Mouse (Mus musculus): ENCODE measurements around the gene Rps11.

Gene Rps11

DNA sequence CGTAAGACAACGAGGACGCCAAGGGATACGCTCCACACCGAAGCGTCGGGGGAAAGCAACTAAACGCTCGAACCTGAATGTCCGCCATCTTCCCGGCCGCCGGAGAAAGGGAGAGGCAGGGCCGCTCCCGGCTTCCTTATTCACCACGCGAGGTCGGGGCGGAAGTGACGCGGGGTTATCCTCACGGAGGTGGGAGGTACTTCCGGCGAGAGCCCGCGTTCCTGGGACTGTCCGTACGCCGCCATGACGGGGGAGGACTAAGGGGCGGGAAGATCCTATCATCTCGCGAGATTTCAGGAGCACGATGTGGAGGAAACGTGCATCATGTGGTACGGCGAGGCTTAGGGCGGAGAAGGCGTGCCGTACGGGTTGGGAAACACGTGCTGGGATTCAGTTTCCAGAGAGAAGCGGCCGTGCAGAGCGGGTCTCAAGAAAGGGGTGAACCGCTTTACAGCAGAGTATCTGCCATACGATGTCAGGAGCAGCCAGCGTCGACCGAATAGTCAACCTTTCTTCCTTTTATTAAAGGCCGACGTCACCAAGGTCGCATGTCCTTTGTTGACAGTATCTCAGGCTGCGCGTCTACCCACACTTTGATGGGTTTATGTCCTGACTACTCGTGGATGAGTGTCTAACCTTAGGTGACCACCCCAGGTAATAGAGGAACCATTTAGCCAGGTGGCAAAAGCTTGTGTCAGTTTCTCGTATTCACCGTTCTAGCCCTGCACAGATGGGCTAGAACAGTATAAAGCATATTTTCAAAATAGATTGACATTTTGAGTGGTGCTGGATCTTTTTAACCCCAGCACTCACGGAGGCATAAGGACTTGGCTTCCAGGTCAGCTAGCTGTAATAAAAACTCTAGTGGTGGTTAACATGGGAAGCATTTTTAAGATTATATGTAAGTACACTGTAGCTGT, at the start of gene Rps11:
TSS of gene Rps11 (minus strand) at position 216 of the 920 bp plus-strand sequence.
- DNase-seq, result peak; percentile 98 to 99

DNA sequence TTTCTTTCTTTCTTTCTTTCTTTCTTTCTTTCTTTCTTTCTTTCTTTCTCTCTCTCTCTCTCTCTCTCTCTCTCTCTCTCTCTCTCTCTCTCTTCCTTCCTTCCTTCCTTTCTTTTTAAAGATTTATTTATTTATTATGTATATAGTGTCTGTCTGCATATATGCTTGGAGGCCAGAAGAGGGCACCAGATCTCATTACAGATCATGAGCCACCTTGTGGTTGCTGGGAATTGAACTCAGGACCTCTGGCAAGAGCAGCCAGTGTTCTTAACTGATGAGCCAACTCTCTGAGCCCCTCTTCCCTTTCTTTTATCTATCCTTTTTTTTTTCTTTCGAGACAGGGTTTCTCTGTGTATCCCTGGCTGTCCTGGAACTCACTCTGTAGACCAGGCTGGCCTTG, 49.5 kb upstream of the Rps11 start:
- peak in 1 of 2 experiments; percentile 36 for DNase-seq

DNA sequence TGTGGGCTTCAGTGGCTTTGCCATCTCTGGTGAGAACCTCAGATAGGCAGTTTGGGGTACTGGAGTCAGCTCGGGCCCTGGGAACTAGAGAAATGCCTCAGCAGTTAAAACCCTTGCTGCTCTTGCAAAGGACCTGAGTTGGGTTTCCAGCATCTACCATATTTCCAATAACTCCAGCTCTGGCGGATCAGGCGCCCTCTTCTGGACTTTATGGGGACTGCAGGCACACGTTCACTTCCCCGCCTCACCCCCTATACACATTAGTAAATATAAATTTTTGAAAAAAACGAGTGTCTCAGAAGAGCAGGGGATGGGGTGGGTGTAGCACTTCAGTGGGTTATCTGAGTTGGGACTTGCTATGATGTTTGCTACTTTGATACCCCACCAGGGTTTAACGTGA, 48.7 kb upstream of the Rps11 start:
- peak; percentile 38 to 61 for DNase-seq

- DNase-seq, result peak; percentile 71 to 79
These were observed 45.3 kb upstream of the Rps11 start for GRCm38 (mm10) chr7:45169495-45169894.

- peak; percentile 66 to 69 for DNase-seq
These were observed 44.4 kb upstream of the Rps11 start for GRCm38 (mm10) chr7:45168656-45169055.

DNA sequence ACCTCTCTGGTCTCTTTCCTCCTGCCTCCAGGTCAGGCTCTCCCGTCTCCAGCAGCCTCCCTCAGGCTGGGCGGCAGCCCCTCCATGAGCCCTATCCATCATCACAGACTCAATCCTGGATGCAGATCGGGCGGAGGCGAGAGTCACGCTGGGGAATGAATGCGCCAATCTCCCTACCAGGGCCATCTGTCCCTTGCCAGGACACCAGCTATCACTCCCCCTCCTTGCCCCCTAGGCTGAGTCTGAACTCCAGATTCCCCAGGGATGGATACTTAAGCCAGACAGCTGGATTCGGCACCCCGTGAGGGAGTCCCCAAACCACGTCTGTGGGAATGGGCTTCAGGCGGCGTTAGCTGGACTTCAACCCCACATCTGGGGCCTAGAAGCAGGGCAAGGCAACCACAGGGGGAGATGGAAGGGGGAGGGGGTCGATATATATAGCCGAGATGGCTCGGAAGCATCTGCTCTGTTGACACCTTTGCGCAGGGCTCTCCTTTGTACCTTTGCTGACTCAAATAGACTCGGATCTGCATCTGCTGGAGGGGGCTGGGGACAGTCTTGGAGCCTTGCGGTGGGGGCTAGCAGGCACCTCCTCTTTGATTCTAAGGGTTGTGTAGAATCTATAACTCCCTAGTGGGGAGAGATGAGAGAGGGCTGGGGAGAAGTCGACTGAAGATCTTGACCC, 43.7 kb upstream of the Rps11 start:
- peak; percentile 80 to 84 for DNase-seq

DNA sequence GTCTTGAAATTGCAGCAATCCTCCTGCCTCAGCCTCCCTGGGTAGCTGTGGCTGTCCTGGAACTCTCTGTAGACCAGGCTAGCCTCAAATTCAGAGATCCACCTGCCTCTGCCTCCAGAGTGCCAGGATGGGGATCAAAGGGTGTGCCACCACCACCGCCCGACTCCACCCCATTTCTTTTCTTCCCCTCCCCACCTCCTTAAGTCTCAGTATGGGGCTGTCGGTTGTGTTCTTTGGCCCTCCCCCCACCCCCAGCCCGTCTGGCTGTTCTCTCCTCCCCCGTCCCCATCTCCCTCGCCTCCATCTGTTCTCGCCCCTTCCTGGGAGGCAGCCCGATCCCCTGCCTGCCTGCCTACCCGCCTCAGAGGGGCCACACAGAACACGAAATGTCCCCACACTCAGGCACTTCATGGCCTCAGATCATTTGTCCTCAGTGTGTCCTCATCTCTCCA, 42.7 kb upstream of the Rps11 start:
- DNase-seq, result peak; percentile 71 to 72

DNA sequence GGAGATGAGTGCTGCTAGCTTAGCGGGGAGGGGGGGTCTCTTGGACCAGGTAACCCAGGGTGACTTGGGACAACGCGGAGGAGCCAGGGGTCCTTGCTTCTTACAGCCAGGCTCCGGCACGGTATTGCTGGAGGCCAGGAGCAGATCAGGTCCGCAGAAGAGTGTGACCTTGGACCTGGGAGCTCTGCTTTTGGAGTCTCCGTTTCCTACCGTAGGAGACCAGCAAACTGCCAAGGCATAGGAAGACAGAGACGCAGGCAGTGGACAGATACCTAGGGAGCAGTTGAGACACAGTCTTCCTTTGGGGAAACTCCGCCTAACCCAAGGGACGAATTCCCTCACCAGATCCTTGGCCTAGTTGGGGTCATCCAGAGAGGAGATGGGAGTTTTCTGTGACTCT, 41.5 kb upstream of the Rps11 start:
- peak in 1 of 2 experiments; percentile 50 for DNase-seq

DNA sequence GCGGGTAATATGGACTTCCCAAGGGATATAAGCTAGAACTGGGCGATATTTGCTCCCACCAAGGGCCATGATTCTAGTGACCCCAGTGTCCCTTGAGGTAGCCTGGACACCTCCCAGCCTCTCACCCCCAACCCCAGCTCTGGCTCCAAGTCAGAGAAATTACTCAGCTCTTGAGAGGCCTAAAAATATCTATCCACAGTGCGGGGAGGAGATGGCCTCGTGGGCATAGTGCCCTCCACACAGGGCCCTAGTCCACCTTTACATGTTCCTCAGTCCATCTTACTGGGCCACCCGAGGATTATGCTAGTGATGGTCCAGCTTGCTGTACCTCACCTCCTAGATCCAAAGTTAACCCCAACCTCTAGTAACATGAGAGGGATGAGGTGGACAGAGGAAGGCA, 40.6 kb upstream of the Rps11 start:
- DNase-seq, result peak; percentile 69

GRCm38 (mm10) chr7:45163735-45164490, 39.7 kb upstream of the Rps11 start, which contains the start of gene Slc17a7:
TSS of gene Slc17a7 (plus strand) at chr7:45163949.
- peak; percentile 84 to 87 for DNase-seq

GRCm38 (mm10) chr7:45162996-45163615, 38.9 kb upstream of the Rps11 start:
- peak in 1 of 2 experiments; percentile 39 for DNase-seq

DNA sequence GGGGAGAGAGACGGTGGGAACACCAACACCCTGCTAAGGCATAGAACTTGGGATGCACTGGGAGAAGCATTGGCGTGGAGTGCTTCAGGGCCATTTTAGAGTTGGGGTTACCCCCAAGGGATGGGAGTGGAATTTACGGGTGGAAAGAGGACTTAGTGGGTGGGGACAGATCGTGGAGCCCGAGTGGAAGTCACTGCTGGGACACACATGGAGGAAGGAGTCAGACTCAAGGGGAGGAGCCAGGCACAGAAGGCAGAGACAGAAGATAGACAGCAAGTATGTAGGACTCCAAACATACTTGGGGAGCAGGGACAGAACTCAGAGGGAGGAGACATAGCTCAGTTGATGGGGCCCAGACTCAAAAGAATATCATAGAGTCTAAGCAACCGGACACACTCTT, 38.3 kb upstream of the Rps11 start:
- DNase-seq, result peak in 1 of 2 experiments; percentile 61

GRCm38 (mm10) chr7:45161612-45162473, 37.6 kb upstream of the Rps11 start:
- peak; percentile 97 to 99 for DNase-seq

GRCm38 (mm10) chr7:45160866-45161265, 36.6 kb upstream of the Rps11 start:
- DNase-seq, result peak in 1 of 2 experiments; percentile 15

GRCm38 (mm10) chr7:45160316-45160800, 36.1 kb upstream of the Rps11 start:
- no peak for DNase-seq

DNA sequence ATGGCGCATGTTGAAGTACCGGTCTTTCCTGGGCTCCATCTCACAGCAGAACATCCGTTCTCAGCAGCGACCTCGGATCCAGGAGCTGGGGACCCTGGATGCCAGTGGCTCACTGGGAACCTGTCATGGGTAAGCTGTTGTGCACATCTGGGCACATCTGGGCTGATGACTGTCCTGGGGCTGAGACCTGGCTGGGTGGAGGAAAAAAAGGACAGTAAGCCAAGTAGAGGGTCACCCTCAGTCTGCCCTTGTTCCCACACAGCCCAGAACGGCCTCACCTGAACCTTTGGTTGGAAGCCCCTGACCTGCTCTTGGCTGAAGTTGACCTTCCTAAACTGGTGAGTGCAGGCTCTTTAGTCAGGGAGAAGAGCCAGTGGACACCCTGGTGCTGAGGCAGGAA, 34.8 kb upstream of the Rps11 start:
- peak in 1 of 2 experiments; percentile 18 for DNase-seq

DNA sequence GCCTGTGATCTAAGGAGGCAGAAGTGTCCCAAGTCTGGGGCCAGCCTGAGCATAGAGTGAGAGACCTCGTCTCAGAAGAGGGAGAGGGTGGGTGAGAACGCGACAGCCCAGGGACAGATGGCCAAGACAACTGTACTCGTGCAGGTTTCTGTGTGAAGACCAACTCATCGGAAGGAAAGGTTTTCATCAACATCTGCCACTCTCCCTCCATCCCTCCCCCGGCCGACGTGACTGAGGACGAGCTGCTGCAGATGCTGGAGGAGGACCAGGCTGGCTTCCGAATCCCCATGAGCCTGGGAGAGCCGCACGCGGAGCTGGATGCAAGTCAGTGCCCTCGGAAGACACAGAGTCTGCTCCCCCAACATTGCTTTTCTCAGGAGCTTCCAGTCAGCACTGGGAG, 33.2 kb upstream of the Rps11 start:
- DNase-seq, result no peak

DNA sequence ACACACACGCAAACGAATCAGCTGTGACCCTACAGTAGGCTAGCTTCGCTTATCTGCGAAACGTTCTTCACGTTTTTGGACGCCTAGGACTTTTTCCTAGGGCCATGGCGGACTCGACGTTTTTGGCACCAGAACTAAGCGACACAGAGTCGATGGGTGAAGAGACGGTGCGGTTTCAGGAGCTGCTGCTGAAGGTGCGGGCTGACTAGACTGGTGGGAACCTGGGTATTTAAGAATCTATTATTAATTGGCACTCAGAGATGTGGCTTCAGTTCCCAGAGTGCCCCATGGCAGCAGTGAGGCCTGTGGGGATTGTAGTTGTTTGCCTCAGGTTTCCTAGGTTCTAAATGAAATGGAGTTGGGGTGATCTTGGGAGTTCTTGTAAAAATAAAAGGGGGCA, 32.0 kb upstream of the Rps11 start:
- DNase-seq, result no peak

DNA sequence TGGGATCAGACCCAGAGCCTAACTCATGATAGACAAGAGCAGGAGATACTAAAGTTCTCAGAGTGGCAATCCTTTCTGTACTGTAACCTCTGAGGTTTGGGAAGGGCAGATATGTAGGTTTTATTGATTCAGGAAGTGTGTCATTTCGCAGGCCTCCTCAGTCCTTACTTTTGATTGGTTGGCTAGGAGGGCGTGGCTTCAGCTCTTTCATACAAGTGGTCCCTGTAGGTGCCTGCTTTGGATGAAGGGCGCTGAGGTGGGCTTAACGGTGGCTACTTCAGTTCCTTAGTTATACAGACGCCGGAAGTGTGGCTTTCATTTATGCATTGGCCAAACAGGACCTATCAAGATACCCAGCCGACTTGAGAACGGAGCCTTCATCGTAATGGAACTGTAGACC, 31.4 kb upstream of the Rps11 start:
- no peak for DNase-seq

DNA sequence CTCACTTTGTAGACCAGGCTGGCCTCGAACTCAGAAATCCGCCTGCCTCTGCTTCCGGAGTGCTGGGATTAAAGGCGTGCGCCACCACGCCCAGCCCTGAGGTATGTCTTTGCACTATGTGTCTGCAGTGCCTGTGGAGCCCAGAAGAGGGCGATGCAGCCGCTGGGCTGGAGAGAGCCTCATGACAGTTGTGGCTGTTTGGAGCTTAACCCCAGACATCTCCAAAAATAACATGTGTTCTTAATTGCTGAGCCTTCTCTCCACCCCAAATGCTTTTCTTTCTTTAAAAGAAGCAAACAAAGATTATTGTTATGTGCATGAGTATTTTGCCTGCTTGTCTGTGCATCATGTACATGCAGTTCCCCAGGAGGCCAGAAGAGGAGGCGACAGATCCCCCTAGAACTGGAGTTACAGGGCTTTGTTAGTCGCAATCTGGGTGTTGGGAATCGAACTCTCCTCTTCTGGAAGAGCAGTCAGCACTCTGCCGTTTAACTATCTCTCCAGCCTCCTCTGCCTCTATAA, 30.8 kb upstream of the Rps11 start:
- peak; percentile 66 to 70 for DNase-seq
